Mouse (Mus musculus) heart, adult 18-20 months (tissue): ENCODE measurements around the gene Sbk2. TPM values are rescaled to one million over a fixed set of nuclear protein-coding genes. Genes with fewer than 3 reads are reported as not detected.

Experiments
- total RNA-seq, 2 experiments: library from RNA; stranded (reverse); gene quantifications; 2 replicates each; pipeline ENCODE4 v1.2.3; 2021

Sbk2 gene
- total RNA-seq, 2 experiments from 2014 or later, result 25.9 to 30.0 TPM

Other genes starting within 250 kb of the Sbk2 start
- gene Tmem150b, start 239.2 kb downstream of the Sbk2 start, total RNA-seq, result under 1 TPM in 1 of 2 experiments, not detected in 1; 0.10 TPM
- gene Kmt5c, start 224.3 kb downstream of the Sbk2 start, total RNA-seq, result 10 to 100 TPM in 1 of 2 experiments, 1 to 10 TPM in 1; 9.6 to 10.0 TPM
- 1 to 10 TPM; 1.4 to 2.3 TPM for gene Cox6b2, start 211.3 kb downstream of the Sbk2 start, total RNA-seq
- gene Fam71e2, start 193.1 kb downstream of the Sbk2 start, total RNA-seq, result not detected
- gene Il11, start 181.5 kb downstream of the Sbk2 start, total RNA-seq, result not detected
- not detected for gene Tmem190, start 181.5 kb downstream of the Sbk2 start, total RNA-seq
- 1 to 10 TPM; 2.4 to 5.4 TPM for gene Tmem238, start 174.8 kb downstream of the Sbk2 start, total RNA-seq
- 100 to 1,000 TPM; 468 to 578 TPM for gene Rpl28, start 171.5 kb downstream of the Sbk2 start, total RNA-seq
- gene Ube2s, start 151.8 kb downstream of the Sbk2 start, total RNA-seq, result 100 to 1,000 TPM in 1 of 2 experiments, 10 to 100 TPM in 1; 93.4 to 105 TPM
- not detected for gene Shisa7, start 119.7 kb downstream of the Sbk2 start, total RNA-seq
- gene Isoc2b, start 94.1 kb downstream of the Sbk2 start, total RNA-seq, result 1 to 10 TPM; 3.5 to 6.3 TPM
- gene Isoc2a, start 87.3 kb downstream of the Sbk2 start, total RNA-seq, result 10 to 100 TPM; 55.3 to 57.3 TPM
- not detected for gene Gm36210, start 57.9 kb downstream of the Sbk2 start, total RNA-seq
- 1 to 10 TPM; 5.3 to 6.4 TPM for gene Zfp628, start 49.2 kb downstream of the Sbk2 start, total RNA-seq
- 1 to 10 TPM; 4.2 to 6.1 TPM for gene Nat14, start 42.4 kb downstream of the Sbk2 start, total RNA-seq
- gene Ssc5d, start 38.6 kb downstream of the Sbk2 start, total RNA-seq, result 1 to 10 TPM; 2.0 to 2.4 TPM
- 10 to 100 TPM; 37.3 to 39.0 TPM for gene Sbk3, start 6.8 kb upstream of the Sbk2 start, total RNA-seq
- gene Zfp579, start 31.8 kb upstream of the Sbk2 start, total RNA-seq, result 10 to 100 TPM; 11.0 to 12.6 TPM
- 10 to 100 TPM in 1 of 2 experiments, 1 to 10 TPM in 1; 9.2 to 11.8 TPM for gene Zfp524, start 50.0 kb upstream of the Sbk2 start, total RNA-seq
- gene Fiz1, start 50.3 kb upstream of the Sbk2 start, total RNA-seq, result 10 to 100 TPM; 16.2 to 17.0 TPM
- not detected for gene Gm44973, start 51.1 kb upstream of the Sbk2 start, total RNA-seq
- gene Zfp865, start 56.0 kb upstream of the Sbk2 start, total RNA-seq, result 10 to 100 TPM; 11.5 to 14.0 TPM
- under 1 TPM in 1 of 2 experiments, not detected in 1; 0.20 TPM for gene Ccdc106, start 56.1 kb upstream of the Sbk2 start, total RNA-seq
- not detected for gene 4632433K11Rik, start 69.7 kb upstream of the Sbk2 start, total RNA-seq
- gene Zfp784, start 74.0 kb upstream of the Sbk2 start, total RNA-seq, result 1 to 10 TPM; 5.1 to 5.5 TPM
- gene Zfp580, start 87.1 kb upstream of the Sbk2 start, total RNA-seq, result 1 to 10 TPM; 4.2 TPM
- 10 to 100 TPM; 67.1 to 68.1 TPM for gene U2af2, start 97.7 kb upstream of the Sbk2 start, total RNA-seq
- gene Epn1, start 115.8 kb upstream of the Sbk2 start, total RNA-seq, result 100 to 1,000 TPM; 183 to 191 TPM
- not detected for gene Rfpl4, start 152.5 kb upstream of the Sbk2 start, total RNA-seq
- gene Rasl2-9, start 161.5 kb upstream of the Sbk2 start, total RNA-seq, result 1 to 10 TPM; 7.5 to 8.3 TPM
- not detected for gene Vmn1r55, start 185.3 kb upstream of the Sbk2 start, total RNA-seq
- not detected for gene Vmn1r56, start 232.3 kb upstream of the Sbk2 start, total RNA-seq